Mouse (Mus musculus): ENCODE data around the gene Emp1. TPM values are rescaled to one million over a fixed set of nuclear protein-coding genes. Genes with fewer than 3 reads are reported as not detected.

The Emp1 gene
- 80.5 TPM for polyA plus RNA-seq (2017; shearing (Covaris generic))

GRCm38 (mm10) chr6:135362459-135363159 lies at the start of gene Emp1:
TSS of gene Emp1 (plus strand) at chr6:135362545.

Other genes with a start within 250 kb of the Emp1 start
- gene Gprc5d, start 244.3 kb upstream of the Emp1 start, polyA plus RNA-seq (2017; shearing (Covaris generic)) = not detected
- gene Fam234b, start 164.6 kb upstream of the Emp1 start, polyA plus RNA-seq (2017; shearing (Covaris generic)) = 16.3 TPM
- gene Hebp1, start 164.5 kb upstream of the Emp1 start, polyA plus RNA-seq (2017; shearing (Covaris generic)) = not detected
- not detected for gene Gsg1, start 108.2 kb upstream of the Emp1 start, polyA plus RNA-seq (2017; shearing (Covaris generic))
- gene Pbp2, start 52.1 kb upstream of the Emp1 start, polyA plus RNA-seq (2017; shearing (Covaris generic)) = not detected